Mouse (Mus musculus) liver, embryonic 12.5 days (tissue): ENCODE measurements at regions not wholly inside any gene's neighbourhood (a gene's known extent, or its start where the extent isn't known, plus 50 kb on each side); places are given as distances from the start of the nearest gene placed in this dataset.
"Not testable (repeated sequence)": the region's sequence is repeated elsewhere in the genome, so short reads cannot be mapped to it uniquely, and the experiment has no call there.

Source experiments
- ATAC-seq: fragments of 200-750 bp; cut with Nextera tagmentation; 2 replicates; pipeline ENCODE4 v1.8.0; 2017; ENCODE audit warnings: moderate number of reproducible peaks, mild to moderate bottlenecking, moderate library complexity
- H3K27ac ChIP-seq: fragments of 300-500 bp; sonication (generic); 2 replicates; pipeline ENCODE4 v1.5.1; 2016; ENCODE audit warnings: mild to moderate bottlenecking
- H3K27me3 ChIP-seq: fragments of 300-500 bp; sonication (generic); replicated peaks from 2 replicates; pipeline ENCODE4 v1.6.1; 2016; ENCODE audit warnings: mild to moderate bottlenecking, moderate library complexity
- H3K36me3 ChIP-seq: fragments of 300-500 bp; sonication (generic); 2 replicates; pipeline ENCODE4 v1.6.1; 2016; ENCODE audit warnings: mild to moderate bottlenecking, moderate library complexity
- H3K4me1 ChIP-seq: fragments of 300-500 bp; sonication (generic); 2 replicates; pipeline ENCODE4 v1.6.1; 2016
- H3K4me2 ChIP-seq: fragments of 300-500 bp; sonication (generic); 2 replicates; pipeline ENCODE4 v1.6.1; 2016; ENCODE audit warnings: mild to moderate bottlenecking, moderate library complexity
- H3K4me3 ChIP-seq: fragments of 300-500 bp; sonication (generic); 2 replicates; pipeline ENCODE4 v1.5.1; 2016; ENCODE audit warnings: mild to moderate bottlenecking, moderate library complexity
- H3K9ac ChIP-seq: fragments of 300-500 bp; sonication (generic); 2 replicates; pipeline ENCODE4 v1.6.1; 2016; ENCODE audit warnings: mild to moderate bottlenecking, moderate library complexity
- H3K9me3 ChIP-seq: fragments of 300-500 bp; sonication (generic); replicated peaks from 2 replicates; pipeline ENCODE4 v1.6.1; 2016; ENCODE audit warnings: mild to moderate bottlenecking, moderate library complexity
- WGBS: fragments of 180-500 bp; shearing (Covaris S2); methylation state at CpG from one replicate; pipeline ENCODE4 v1.1.7; 2016; ENCODE audit not compliant: insufficient replicate concordance; 5-methylcytosine and 5-hydroxymethylcytosine counted together

DNA sequence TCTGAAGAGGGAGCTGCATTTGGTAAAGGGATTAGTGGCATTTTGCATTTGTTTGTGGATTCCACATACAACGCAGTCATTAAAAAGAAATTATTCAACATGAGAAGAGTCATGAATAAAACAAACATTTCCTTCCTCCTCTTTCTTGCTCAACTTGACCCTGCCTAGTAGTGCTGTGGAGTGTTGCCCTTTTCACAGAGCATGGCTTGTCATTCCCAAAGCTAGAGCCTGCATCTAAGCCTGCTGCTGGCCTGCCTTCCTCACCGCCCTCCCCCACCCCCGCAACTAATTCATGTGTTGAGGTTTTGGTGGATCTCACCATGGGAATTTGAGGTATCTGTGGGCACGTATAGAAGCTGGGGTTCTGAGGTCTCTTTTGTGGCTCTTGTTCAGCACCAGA, 133.6 kb upstream of the Rapgef5 start:
- not testable (repeated sequence) for H3K9me3 ChIP-seq, ATAC-seq, H3K4me3 ChIP-seq, H3K27ac ChIP-seq, H3K4me2 ChIP-seq, H3K27me3 ChIP-seq, H3K9ac ChIP-seq, H3K4me1 ChIP-seq, H3K36me3 ChIP-seq
- 56% methylated on average over 1 of the region's 4 CpGs for WGBS

DNA sequence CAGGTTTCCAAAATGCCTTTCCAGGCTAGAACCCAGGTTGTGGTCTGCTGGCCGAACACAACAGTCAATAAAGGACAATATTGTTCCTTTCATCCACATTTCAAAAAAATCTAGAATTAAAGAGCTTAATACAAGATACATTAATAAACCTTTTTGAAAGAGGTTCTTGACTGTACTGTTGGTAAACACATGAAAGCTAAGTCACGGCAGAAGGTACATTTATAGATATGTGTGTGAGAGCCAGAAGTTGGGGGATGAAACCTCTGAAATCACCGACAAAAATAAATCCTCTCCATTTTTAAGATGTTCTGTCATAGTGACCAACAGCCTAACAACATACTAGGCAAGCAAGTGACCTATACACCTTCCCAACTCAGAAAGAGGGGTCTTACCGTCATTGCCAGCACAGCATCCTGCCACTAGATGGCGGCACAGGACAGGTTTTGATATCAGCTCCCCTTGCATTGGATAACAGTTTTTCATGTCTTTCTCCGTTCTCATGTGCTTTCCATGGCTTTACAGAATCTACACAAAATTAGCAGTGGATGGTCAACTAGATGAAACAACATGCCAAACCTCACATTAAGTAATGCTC, 131.1 kb upstream of the Rapgef5 start:
- Histone ChIP-seq H3K4me3 (no peak overlapping the region), H3K27me3 (no peaks in the 10 kb centered on the region), H3K9me3 (no peaks in the 10 kb centered on the region), H3K4me2 (no peak overlapping the region), H3K9ac (no peak overlapping the region), H3K36me3 (no peaks in the 10 kb centered on the region), H3K4me1 (no peaks in the 10 kb centered on the region), H3K27ac (no peak overlapping the region)
- ATAC-seq = 0 out of 2 replicates have a peak, but pooled peaks have one; percentile 37
- WGBS = 13% methylated on average over 6 of the region's 6 CpGs

DNA sequence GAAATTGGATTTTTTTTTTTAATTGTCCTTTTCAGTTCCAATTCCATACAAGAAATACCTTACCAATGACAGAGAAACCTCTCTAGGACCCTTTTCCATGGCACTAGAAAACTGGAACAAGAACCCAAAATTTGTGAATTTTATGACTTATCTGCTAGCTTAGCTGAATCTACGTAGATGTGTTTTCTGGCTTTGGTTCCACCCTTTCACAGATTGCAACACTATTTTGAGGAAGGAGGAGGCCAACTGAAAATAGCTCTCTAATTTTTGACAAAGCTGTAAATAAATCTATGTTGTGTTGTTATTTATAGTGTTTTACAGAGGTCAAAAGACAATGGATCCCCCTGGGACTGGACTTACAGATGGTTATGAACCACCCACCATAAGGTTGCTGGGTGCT, 130.6 kb upstream of the Rapgef5 start:
- Histone ChIP-seq H3K4me1 (no peaks in the 10 kb centered on the region), H3K4me3 (no peak overlapping the region), H3K27ac (no peak overlapping the region), H3K9me3 (no peaks in the 10 kb centered on the region), H3K27me3 (no peaks in the 10 kb centered on the region), H3K36me3 (no peaks in the 10 kb centered on the region), H3K9ac (no peak overlapping the region), H3K4me2 (no peak overlapping the region)
- ATAC-seq = no peak
- 62% methylated on average over 1 of the region's 1 CpGs for WGBS

DNA sequence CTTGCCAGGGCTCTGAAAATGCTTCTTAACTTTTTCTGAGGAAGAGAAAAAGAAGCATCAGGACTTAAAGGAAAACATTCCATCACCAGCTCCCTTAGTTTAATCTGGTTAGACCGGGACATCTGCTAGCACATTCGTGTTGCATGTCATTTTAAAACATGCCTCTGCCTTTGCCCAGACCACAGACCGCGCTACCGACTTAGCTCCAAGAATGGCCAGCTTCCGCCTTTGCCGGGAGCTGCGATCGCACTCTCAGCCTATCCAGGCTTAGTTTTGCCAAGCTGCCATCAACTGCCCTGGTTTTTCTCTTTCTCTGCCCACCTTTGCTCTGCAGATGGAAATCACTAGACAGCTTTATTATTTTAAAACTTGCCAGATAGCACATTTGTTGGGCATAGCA, 129.3 kb upstream of the Rapgef5 start:
- H3K4me1 ChIP-seq = no peaks in the 10 kb centered on the region
- no peaks in the 10 kb centered on the region for H3K27me3 ChIP-seq
- no peak overlapping the region for H3K27ac ChIP-seq
- no peaks in the 10 kb centered on the region for H3K36me3 ChIP-seq
- 78% methylated on average over 9 of the region's 9 CpGs for WGBS
- H3K4me3 ChIP-seq = no peak overlapping the region
- H3K9ac ChIP-seq = no peak overlapping the region
- no peak overlapping the region for H3K4me2 ChIP-seq
- ATAC-seq = no peak
- H3K9me3 ChIP-seq = no peaks in the 10 kb centered on the region

DNA sequence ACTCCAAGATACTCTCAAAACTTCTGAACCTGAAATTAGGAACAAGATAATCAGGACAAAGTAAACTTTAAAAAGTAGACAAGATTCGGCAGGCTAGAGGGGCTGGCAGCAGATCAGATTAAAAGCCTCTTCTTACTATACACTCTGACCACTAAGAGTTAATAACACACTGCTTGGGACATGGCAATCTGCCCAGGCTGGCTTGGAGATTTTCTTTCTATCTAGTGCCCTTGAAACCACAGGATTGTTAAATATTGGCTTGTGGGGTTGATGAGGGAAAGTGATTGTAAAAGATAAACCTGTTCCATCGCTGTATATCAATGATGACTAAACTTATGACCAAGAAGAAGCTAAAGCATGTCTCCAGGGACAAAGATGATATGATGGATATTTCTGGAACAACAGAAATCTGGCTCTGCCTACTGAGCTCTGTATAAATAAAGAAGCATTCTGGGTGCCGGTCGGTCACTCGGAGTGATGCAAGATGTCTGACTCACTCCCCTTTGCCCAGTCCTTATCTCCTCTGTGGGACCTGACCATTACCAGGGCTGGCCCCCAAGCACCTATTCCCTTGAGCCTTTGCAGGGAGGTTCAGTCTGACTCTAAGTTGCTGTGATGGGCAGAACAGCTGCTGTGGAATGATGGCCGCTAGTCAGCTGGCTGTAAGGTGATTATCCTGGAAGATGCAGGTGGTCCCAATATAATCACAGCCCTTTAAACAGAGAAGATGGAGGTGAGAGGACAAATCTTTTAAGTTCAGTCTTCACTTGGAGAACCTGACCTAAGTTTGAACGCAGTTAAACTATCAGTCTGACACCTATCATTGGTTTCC, 126.5 kb upstream of the Rapgef5 start:
- Histone ChIP-seq H3K27me3 (no peaks in the 10 kb centered on the region), H3K36me3 (no peaks in the 10 kb centered on the region), H3K9me3 (no peaks in the 10 kb centered on the region), H3K9ac (no peak overlapping the region), H3K4me3 (no peak overlapping the region), H3K27ac (no peak overlapping the region), H3K4me1 (no peaks in the 10 kb centered on the region), H3K4me2 (no peak overlapping the region)
- WGBS = 68% methylated on average over 7 of the region's 7 CpGs
- ATAC-seq = 0 out of 2 replicates have a peak, but pooled peaks have one; percentile 42

DNA sequence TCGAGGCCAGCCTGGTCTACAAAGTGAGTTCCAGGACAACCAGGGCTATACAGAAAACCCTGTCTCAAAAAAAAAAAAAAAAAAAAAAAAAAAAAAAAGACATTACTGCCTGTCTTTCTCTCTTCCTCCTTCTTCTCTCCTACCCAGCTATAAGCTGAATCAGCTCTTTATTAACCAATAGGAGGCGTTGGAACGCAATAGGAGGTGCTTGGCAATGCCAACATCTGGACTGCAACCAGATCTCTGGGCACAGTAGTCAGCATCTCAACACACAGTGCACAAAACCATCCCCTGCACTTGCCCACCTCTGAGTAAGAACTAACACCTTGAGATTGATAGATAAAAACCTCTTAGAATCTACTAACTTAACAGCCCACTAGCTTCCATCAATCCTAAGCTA, 118.8 kb upstream of the Rapgef5 start:
- H3K4me2 ChIP-seq = no peak overlapping the region
- no peak overlapping the region for H3K9ac ChIP-seq
- 0 out of 2 replicates have a peak, but pooled peaks cover 4% of the 10 kb centered on the region for H3K27me3 ChIP-seq
- no peak overlapping the region for H3K27ac ChIP-seq
- ATAC-seq = no peak
- H3K9me3 ChIP-seq = no peaks in the 10 kb centered on the region
- 76% methylated on average over 3 of the region's 3 CpGs for WGBS
- H3K4me3 ChIP-seq = no peak overlapping the region
- H3K4me1 ChIP-seq = no peaks in the 10 kb centered on the region
- no peaks in the 10 kb centered on the region for H3K36me3 ChIP-seq

DNA sequence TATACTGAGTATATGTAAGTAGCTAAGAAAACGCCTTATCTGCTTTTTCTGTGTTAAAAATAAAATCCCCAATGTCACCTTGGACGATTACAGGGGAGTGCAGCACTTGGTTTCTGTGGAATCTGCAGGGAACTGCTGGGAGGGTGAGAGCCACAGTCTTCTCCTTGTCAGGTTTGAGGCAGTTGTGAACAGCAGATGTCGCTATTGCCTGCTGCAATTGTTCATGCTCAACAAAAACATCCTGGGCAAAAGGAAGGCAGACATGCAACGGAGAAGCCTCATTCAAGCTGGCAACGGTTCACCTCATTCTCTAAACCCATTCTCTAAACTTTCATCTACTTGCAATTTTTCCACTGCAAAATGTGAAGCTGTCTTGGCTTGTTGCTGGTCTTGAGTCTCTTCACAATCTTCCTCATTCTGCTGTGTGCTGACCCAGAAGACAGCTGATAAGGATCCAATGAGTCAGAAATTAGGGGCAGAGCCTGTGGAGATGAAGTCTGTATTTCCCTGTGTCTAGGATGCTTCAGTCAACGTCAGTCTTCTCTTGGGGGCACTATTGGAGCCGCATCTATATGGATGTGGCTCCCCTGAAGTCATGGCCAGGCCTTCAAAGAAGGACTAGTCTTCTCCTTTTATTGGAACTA, 112.6 kb upstream of the Rapgef5 start:
- WGBS = 11% methylated on average over 7 of the region's 7 CpGs

DNA sequence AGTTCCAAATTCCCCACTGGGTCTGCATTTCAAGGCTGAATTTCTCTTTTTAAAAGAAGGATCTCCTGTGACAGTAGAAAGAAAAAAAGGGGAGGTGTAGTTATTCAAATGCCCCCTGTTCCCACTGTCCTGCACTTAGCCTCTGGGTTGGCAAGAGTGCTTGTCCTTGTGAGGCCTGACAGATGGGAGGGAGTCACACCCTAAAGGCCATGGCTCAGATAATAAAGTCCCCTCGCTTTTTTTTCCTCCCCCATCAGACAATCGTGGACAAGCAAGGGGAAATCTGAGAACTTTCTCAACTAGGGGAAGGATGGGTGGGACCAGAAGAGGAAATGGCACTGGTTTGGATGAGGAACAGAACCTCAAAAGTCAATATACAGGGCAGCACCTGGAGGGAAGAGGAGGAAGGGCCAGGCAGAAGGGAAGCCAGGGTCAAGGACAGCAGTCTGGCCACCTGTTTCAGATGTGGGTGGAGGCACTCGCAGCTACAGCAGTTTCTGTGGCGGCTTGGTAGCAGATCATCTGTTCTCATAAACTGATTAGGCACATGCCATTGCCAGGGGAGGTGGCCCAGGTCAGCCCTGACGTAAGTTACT, 112.0 kb upstream of the Rapgef5 start:
- no peak for ATAC-seq

More for the DNA sequence above, 112.6 kb upstream of the Rapgef5 start:
- Histone ChIP-seq H3K36me3 (no peaks in the 10 kb centered on the region), H3K4me1 (no peaks in the 10 kb centered on the region), H3K27ac (no peak overlapping the region), H3K4me3 (no peak overlapping the region), H3K9me3 (no peaks in the 10 kb centered on the region), H3K27me3 (0 out of 2 replicates have a peak, but pooled peaks cover 4% of the 10 kb centered on the region), H3K4me2 (no peak overlapping the region), H3K9ac (no peak overlapping the region)
- no peak for ATAC-seq

DNA sequence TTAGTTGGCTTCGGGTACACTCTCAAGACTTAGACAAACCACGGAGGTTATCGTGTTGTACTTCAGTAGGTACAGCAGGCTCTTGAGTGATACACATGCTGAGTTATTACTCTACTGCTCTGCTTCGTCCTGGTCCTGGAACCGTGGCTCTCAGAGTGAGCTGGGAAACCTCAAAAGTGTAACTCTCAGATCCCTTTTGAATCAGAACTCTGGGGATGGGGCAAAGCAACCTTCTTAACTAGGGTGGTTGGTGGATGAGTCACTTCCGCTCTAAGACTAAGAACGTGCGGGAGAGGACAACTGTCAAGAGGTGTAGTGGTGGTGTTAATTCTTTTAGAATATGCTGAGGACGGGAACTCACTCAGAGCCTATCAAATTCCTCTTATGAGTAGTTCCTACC, 109.4 kb upstream of the Rapgef5 start:
- ATAC-seq = no peak
- Histone ChIP-seq H3K9ac (no peak overlapping the region), H3K9me3 (no peaks in the 10 kb centered on the region), H3K4me1 (no peaks in the 10 kb centered on the region), H3K4me3 (no peak overlapping the region), H3K36me3 (no peaks in the 10 kb centered on the region), H3K27me3 (no peaks in the 10 kb centered on the region), H3K4me2 (no peak overlapping the region), H3K27ac (no peak overlapping the region)
- WGBS = 60% methylated on average over 9 of the region's 9 CpGs

More for the DNA sequence above, 112.0 kb upstream of the Rapgef5 start:
- Histone ChIP-seq H3K4me3 (no peak overlapping the region), H3K9me3 (no peaks in the 10 kb centered on the region), H3K27me3 (0 out of 2 replicates have a peak, but pooled peaks cover 4% of the 10 kb centered on the region), H3K9ac (no peak overlapping the region), H3K27ac (no peak overlapping the region), H3K4me2 (no peak overlapping the region), H3K36me3 (no peaks in the 10 kb centered on the region), H3K4me1 (no peaks in the 10 kb centered on the region)
- 34% methylated on average over 5 of the region's 5 CpGs for WGBS

DNA sequence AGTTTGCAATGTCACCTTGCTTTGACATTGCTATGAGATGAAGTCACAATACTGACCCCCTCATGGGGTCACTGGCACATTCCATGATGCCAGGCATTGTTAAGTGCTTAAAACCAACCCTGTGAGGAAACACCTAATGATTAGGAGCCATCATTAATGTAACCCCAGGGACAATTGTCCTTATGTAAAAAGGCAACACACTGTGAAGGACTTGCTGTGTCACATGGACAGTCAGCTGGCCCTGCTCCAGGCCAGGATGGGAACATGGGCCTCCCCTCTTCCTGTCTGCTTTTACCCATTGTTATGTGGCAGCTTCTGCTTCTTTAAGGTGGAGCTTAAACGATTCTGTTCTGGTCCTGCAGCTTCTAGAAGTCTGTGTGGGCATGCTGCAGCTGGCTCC, 105.7 kb upstream of the Rapgef5 start:
- Histone ChIP-seq H3K27ac (no peak overlapping the region), H3K9me3 (no peaks in the 10 kb centered on the region), H3K9ac (no peak overlapping the region), H3K4me3 (no peak overlapping the region), H3K4me2 (no peak overlapping the region), H3K4me1 (no peaks in the 10 kb centered on the region), H3K27me3 (no peaks in the 10 kb centered on the region), H3K36me3 (no peaks in the 10 kb centered on the region)
- 8% methylated on average over 1 of the region's 1 CpGs for WGBS
- no peak for ATAC-seq

DNA sequence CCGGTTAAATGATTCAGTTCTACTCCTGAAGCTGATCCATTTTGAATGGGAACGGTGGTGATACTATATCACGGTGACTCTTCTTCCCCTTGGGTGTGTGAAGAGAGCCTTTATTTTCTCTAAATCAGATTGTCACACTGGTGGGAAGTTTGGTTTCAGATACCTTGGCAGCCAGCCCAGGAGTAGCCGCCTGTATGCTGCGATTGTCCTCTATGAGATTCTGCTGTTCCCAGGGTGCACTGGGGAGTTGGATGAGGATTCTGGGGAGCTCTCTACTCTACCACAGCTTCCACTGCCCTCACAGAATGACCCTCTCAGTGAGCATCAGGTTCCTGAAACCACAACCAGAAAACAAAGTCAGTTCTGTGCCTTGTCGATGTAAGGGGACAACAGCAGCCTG, 104.0 kb upstream of the Rapgef5 start:
- no peak overlapping the region for H3K27ac ChIP-seq
- H3K4me3 ChIP-seq = no peak overlapping the region
- H3K36me3 ChIP-seq = no peaks in the 10 kb centered on the region
- H3K4me2 ChIP-seq = no peak overlapping the region
- H3K9ac ChIP-seq = no peak overlapping the region
- no peaks in the 10 kb centered on the region for H3K9me3 ChIP-seq
- 67% methylated on average over 6 of the region's 6 CpGs for WGBS
- H3K27me3 ChIP-seq = no peaks in the 10 kb centered on the region
- ATAC-seq = no peak
- no peaks in the 10 kb centered on the region for H3K4me1 ChIP-seq
